Mouse (Mus musculus) kidney, postnatal 4 days (tissue): ENCODE data around the gene Mtf1.

Source experiments
- DNase-seq, 2 experiments: peaks; one replicate each; pipeline ENCODE4 v3.0.0; 2021; ENCODE audit warnings: mixed read lengths in 2 of 2

Mtf1 gene

GRCm38 (mm10) chr4:124856294-124856693 lies 54.4 kb downstream of the Mtf1 start:
- DNase-seq, result no peak

GRCm38 (mm10) chr4:124858370-124858769 lies 56.5 kb downstream of the Mtf1 start:
- peak in 1 of 2 experiments; percentile 21 for DNase-seq

GRCm38 (mm10) chr4:124860446-124860845 lies 58.5 kb downstream of the Mtf1 start:
- peak; percentile 94 to 95 for DNase-seq

- DNase-seq, result no peak
Observed at GRCm38 (mm10) chr4:124861283-124862188, 59.6 kb downstream of the Mtf1 start, which contains the start of gene Maneal. Gene Maneal, minus strand, starts transcription at chr4:124862171.

- no peak for DNase-seq
Observed at GRCm38 (mm10) chr4:124872719-124873118, 70.8 kb downstream of the Mtf1 start.

- DNase-seq, result no peak
Observed at GRCm38 (mm10) chr4:124880599-124880998, 78.7 kb downstream of the Mtf1 start, which contains the start of gene Epha10. Gene Epha10, plus strand, starts transcription at chr4:124880899.

- peak; percentile 31 to 41 for DNase-seq
Observed at GRCm38 (mm10) chr4:124881341-124881908, 79.5 kb downstream of the Mtf1 start.

GRCm38 (mm10) chr4:124882151-124882729 lies 80.3 kb downstream of the Mtf1 start:
- DNase-seq, result peak; percentile 84

- DNase-seq, result no peak
Observed at GRCm38 (mm10) chr4:124888702-124889101, 86.8 kb downstream of the Mtf1 start.

- no peak for DNase-seq
Observed at GRCm38 (mm10) chr4:124889935-124890334, 88.0 kb downstream of the Mtf1 start.

- DNase-seq, result no peak
Observed at GRCm38 (mm10) chr4:124890831-124891230, 88.9 kb downstream of the Mtf1 start.

- DNase-seq, result no peak
Observed at GRCm38 (mm10) chr4:124893769-124894168, 91.9 kb downstream of the Mtf1 start.

GRCm38 (mm10) chr4:124894508-124895428 lies 92.9 kb downstream of the Mtf1 start:
- DNase-seq, result peak; percentile 13 to 30

GRCm38 (mm10) chr4:124898428-124898827 lies 96.5 kb downstream of the Mtf1 start:
- no peak for DNase-seq
